Mouse (Mus musculus): ENCODE data around the gene Agbl5.

DNA sequence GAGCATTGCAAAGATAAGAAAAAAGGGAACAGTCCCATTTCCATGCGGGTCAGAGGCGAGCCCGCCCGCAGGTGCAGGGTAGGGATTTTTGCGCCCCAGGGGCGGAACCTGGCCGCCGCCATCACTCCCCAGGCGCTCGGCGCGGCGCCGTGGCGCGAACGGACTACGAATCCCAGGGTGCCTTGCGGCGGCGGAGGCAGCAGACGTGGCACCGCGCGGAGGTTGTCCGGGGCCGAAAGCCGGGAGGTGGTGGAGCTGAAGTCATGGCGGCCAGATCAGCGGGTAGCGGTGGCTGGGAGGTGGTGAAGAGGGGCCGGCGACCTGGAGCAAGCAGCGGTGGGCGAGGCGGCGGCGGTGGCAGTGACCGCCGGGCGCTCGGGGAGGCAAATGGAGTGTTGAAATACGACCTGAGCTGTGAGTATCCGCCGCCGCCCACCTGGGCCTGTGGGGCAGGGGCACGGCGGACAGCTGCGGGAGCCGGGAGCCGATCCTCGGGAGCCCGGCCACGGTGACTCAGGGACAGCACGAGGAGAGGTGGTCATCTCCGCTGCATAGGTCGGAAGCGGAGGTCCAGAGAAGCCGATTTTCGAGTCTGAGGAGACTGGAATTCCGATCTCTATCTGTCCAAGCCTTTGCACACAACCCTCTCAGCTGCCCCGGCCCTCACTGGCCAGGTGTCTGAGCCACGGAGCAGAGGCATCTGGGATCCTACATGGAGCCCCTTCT lies 18.9 kb upstream of the Agbl5 start:
- TF ChIP-seq TAL1 (IDR thresholded peaks at IDR 0.05; ENCODE audit: low read length): no peak
- TF ChIP-seq GATA1 (IDR thresholded peaks at IDR 0.05; ENCODE audit: low read length): no peak

Measured in erythroblast, embryonic 14.5 days (primary cell).